Mouse (Mus musculus): Measurements from ENCODE around the gene Mtcl1.

GRCm38 (mm10) chr17:66369777-66370176 is 79.8 kb downstream of the Mtcl1 start:
- no peak for TF ChIP-seq CTCF (IDR thresholded peaks at IDR 0.05; ENCODE audit: borderline replicate concordance, control insufficient read depth, extremely low read depth, insufficient read depth, low read length, poor library complexity)
- TF ChIP-seq POLR2A (IDR thresholded peaks at IDR 0.05; ENCODE audit: control insufficient read depth, extremely low read depth, insufficient read depth, low read length, poor library complexity), result no peak
